Mouse (Mus musculus) MEL (cell line): ENCODE results near the gene Meis3. TPM values are rescaled to one million over a fixed set of nuclear protein-coding genes. Genes with fewer than 3 reads are reported as not detected.

ENCODE experiments used
- DNase-seq: peaks from one replicate; pipeline ENCODE4 v3.0.0; 2011; ENCODE audit warnings: low read depth, low spot score
- H3K27ac ChIP-seq: 2 replicates; pipeline ENCODE4 v1.5.1; 2012; ENCODE audit warnings: low read depth, mild to moderate bottlenecking, control low read depth, low read length, moderate library complexity; ENCODE audit not compliant: control insufficient read depth
- H3K27me3 ChIP-seq, 2 experiments: fragments of 150-350 bp in 1 of 2; sonication (generic) in 1 of 2; 2 replicates each; pipeline ENCODE4 v1.6.1; 2012; ENCODE audit warnings: low read length in 2 of 2, mild to moderate bottlenecking in 2 of 2, improper control_type of control experiment in 1 of 2, moderate library complexity in 1 of 2; ENCODE audit not compliant: insufficient read depth in 2 of 2, control insufficient read depth in 1 of 2
- H3K36me3 ChIP-seq, 2 experiments: 2 replicates each; pipeline ENCODE4 v1.6.1; 2012 to 2014; ENCODE audit warnings: low read length in 2 of 2, improper control_type of control experiment in 1 of 2, inconsistent platforms in 1 of 2, mild to moderate bottlenecking in 1 of 2; ENCODE audit not compliant: insufficient read depth in 2 of 2, control insufficient read depth in 1 of 2
- H3K4me1 ChIP-seq, 2 experiments: fragments of 150-350 bp in 1 of 2; sonication (generic) in 1 of 2; 2 replicates each; pipeline ENCODE4 v1.6.1; 2012; ENCODE audit warnings: low read length in 2 of 2, improper control_type of control experiment in 1 of 2, mild to moderate bottlenecking in 1 of 2; ENCODE audit not compliant: insufficient read depth in 2 of 2, control insufficient read depth in 1 of 2
- H3K4me3 ChIP-seq, 2 experiments: fragments of 150-350 bp in 1 of 2; sonication (generic) in 1 of 2; 2 replicates each; pipeline ENCODE4 v1.5.1; 2012; ENCODE audit warnings: low read depth in 2 of 2, low read length in 2 of 2, mild to moderate bottlenecking in 2 of 2, moderate library complexity in 2 of 2, control low read depth in 1 of 2, improper control_type of control experiment in 1 of 2; ENCODE audit not compliant: control insufficient read depth in 1 of 2, insufficient read depth in 1 of 2
- H3K79me2 ChIP-seq: 2 replicates; pipeline ENCODE4 v1.6.1; 2012; ENCODE audit warnings: mild to moderate bottlenecking, low read length, moderate library complexity; ENCODE audit not compliant: control insufficient read depth, poor library complexity, insufficient read depth
- H3K9ac ChIP-seq: 2 replicates; pipeline ENCODE4 v1.6.1; 2012; ENCODE audit warnings: low read depth, mild to moderate bottlenecking, control low read depth, low read length, moderate library complexity; ENCODE audit not compliant: control insufficient read depth, poor library complexity, severe bottlenecking
- H3K9me3 ChIP-seq: fragments of 150-350 bp; sonication (generic); replicated peaks from 2 replicates; pipeline ENCODE4 v1.6.1; 2012; ENCODE audit warnings: mild to moderate bottlenecking, low read length, improper control_type of control experiment, moderate library complexity; ENCODE audit not compliant: insufficient read depth
- CHD2 ChIP-seq: IDR thresholded peaks from 2 replicates; pipeline ENCODE4 v1.6.1; 2011; ENCODE audit warnings: low read length, improper control_type of control experiment
- CTCF ChIP-seq, 3 experiments: IDR thresholded peaks in 2 of 3; conservative IDR thresholded peaks in 1 of 3; 2 replicates each; pipeline ENCODE4 v1.5.1; 2011 to 2012; ENCODE audit warnings: low read length in 3 of 3, low read depth in 2 of 3, mild to moderate bottlenecking in 2 of 3, improper control_type of control experiment in 1 of 3, inconsistent platforms in 1 of 3, mixed read lengths in 1 of 3, moderate library complexity in 1 of 3; ENCODE audit not compliant: control insufficient read depth in 1 of 3, insufficient read depth in 1 of 3, poor library complexity in 1 of 3, severe bottlenecking in 1 of 3
- E2F4 ChIP-seq: IDR thresholded peaks from 2 replicates; pipeline ENCODE4 v1.6.1; 2011; ENCODE audit warnings: low read depth, low read length, improper control_type of control experiment, borderline replicate concordance
- ELF1 ChIP-seq: IDR thresholded peaks from 2 replicates; pipeline ENCODE4 v1.6.1; 2014; ENCODE audit warnings: low read depth, mild to moderate bottlenecking, inconsistent platforms, low read length, improper control_type of control experiment, moderate library complexity
- ETS1 ChIP-seq: IDR thresholded peaks from 2 replicates; pipeline ENCODE4 v1.6.1; 2012; ENCODE audit warnings: low read depth, mild to moderate bottlenecking, inconsistent platforms, low read length, improper control_type of control experiment, moderate library complexity
- GABPA ChIP-seq: IDR thresholded peaks from 2 replicates; pipeline ENCODE4 v1.6.1; 2012; ENCODE audit warnings: low read depth, mild to moderate bottlenecking, inconsistent platforms, low read length, improper control_type of control experiment, moderate library complexity
- GATA1 ChIP-seq: IDR thresholded peaks from 2 replicates; pipeline ENCODE4 v1.6.1; 2011; ENCODE audit warnings: low read depth, low read length, improper control_type of control experiment
- MEF2A ChIP-seq: IDR thresholded peaks from 2 replicates; pipeline ENCODE4 v1.6.1; 2014; ENCODE audit warnings: low read depth, mild to moderate bottlenecking, inconsistent platforms, low read length, improper control_type of control experiment; ENCODE audit not compliant: poor library complexity, insufficient replicate concordance, severe bottlenecking; ENCODE audit errors: extremely low read depth
- MXI1 ChIP-seq: IDR thresholded peaks from 2 replicates; pipeline ENCODE4 v1.6.1; 2011; ENCODE audit warnings: mild to moderate bottlenecking, low read depth, low read length, improper control_type of control experiment
- MYC ChIP-seq: IDR thresholded peaks from 2 replicates; pipeline ENCODE4 v1.6.1; 2011; ENCODE audit warnings: low read depth, mild to moderate bottlenecking, low read length, improper control_type of control experiment, moderate library complexity
- NELFE ChIP-seq: IDR thresholded peaks from 2 replicates; pipeline ENCODE4 v1.6.1; 2011; ENCODE audit warnings: low read depth, low read length, improper control_type of control experiment
- POLR2A ChIP-seq, 2 experiments: IDR thresholded peaks; 2 replicates each; pipeline ENCODE4 v1.6.1; 2011 to 2012; ENCODE audit warnings: low read length in 2 of 2, mild to moderate bottlenecking in 2 of 2, control low read depth in 1 of 2, improper control_type of control experiment in 1 of 2, low read depth in 1 of 2, moderate library complexity in 1 of 2; ENCODE audit not compliant: control insufficient read depth in 1 of 2, insufficient read depth in 1 of 2, poor library complexity in 1 of 2
- POLR2AphosphoS2 ChIP-seq: IDR thresholded peaks from 2 replicates; pipeline ENCODE4 v1.6.1; 2011; ENCODE audit warnings: low read length, improper control_type of control experiment
- RAD21 ChIP-seq: IDR thresholded peaks from 2 replicates; pipeline ENCODE4 v1.6.1; 2011; ENCODE audit warnings: mild to moderate bottlenecking, low read depth, low read length, improper control_type of control experiment
- RCOR1 ChIP-seq: IDR thresholded peaks from 2 replicates; pipeline ENCODE4 v1.6.1; 2012; ENCODE audit warnings: low read depth, mild to moderate bottlenecking, inconsistent platforms, low read length, improper control_type of control experiment
- SIN3A ChIP-seq: IDR thresholded peaks from 2 replicates; pipeline ENCODE4 v1.6.1; 2012; ENCODE audit warnings: low read length, improper control_type of control experiment, inconsistent platforms
- TBP ChIP-seq: IDR thresholded peaks from 2 replicates; pipeline ENCODE4 v1.8.0; 2011; ENCODE audit warnings: low read depth, low read length, improper control_type of control experiment
- TCF12 ChIP-seq: IDR thresholded peaks from 2 replicates; pipeline ENCODE4 v1.6.1; 2014; ENCODE audit warnings: low read depth, mild to moderate bottlenecking, inconsistent platforms, low read length, improper control_type of control experiment, moderate library complexity
- USF2 ChIP-seq, 2 experiments: IDR thresholded peaks; 2 replicates each; pipeline ENCODE4 v1.6.1; 2011 to 2012; ENCODE audit warnings: improper control_type of control experiment in 2 of 2, low read length in 2 of 2, borderline replicate concordance in 1 of 2, inconsistent platforms in 1 of 2, low read depth in 1 of 2, mild to moderate bottlenecking in 1 of 2; ENCODE audit not compliant: insufficient read depth in 1 of 2
- ZC3H11A ChIP-seq: IDR thresholded peaks from 2 replicates; pipeline ENCODE4 v1.6.1; 2012; ENCODE audit warnings: low read depth, mild to moderate bottlenecking, inconsistent platforms, low read length, improper control_type of control experiment
- ZMIZ1 ChIP-seq: IDR thresholded peaks from 2 replicates; pipeline ENCODE4 v1.6.1; 2012; ENCODE audit warnings: low read depth, mild to moderate bottlenecking, inconsistent platforms, low read length, improper control_type of control experiment, moderate library complexity
- polyA plus RNA-seq, 2 experiments: library from polyadenylated mRNA; stranded (reverse) in 1 of 2; unstranded in 1 of 2; fragments of >175 nt in 1 of 2; fragments of >200 nt in 1 of 2; gene quantifications; 2 replicates each; pipeline versions ENCODE4 v1.2.1 to v1.2.4; 2012; ENCODE audit warnings: low replicate concordance in 2 of 2, low read depth in 1 of 2; ENCODE audit not compliant: insufficient read length in 2 of 2, insufficient read depth in 1 of 2, missing spikeins in 1 of 2
- total RNA-seq: library from RNA; depleted of rRNA; stranded (reverse); fragments of 300-350 nt; gene quantifications from 2 replicates; pipeline ENCODE4 v1.2.3, GENCODE M21; 2012

The Meis3 gene
- total and polyA plus RNA-seq, 3 experiments = 4.8 to 14.9 TPM; not detected in 1

- Histone ChIP-seq H3K9ac (no peak overlapping the region), H3K9me3 (no peaks in the 10 kb centered on the region), H3K4me1 (no peaks in the 10 kb centered on the region), H3K4me3 (no peak overlapping the region), H3K27me3 (no peaks in the 10 kb centered on the region), H3K27ac (no peak overlapping the region), H3K36me3 (no peaks in the 10 kb centered on the region), H3K79me2 (no peaks in the 10 kb centered on the region)
- DNase-seq = no peak
- TF ChIP-seq MYC (no peak), CHD2 (no peak), MXI1 (no peak)
- TF ChIP-seq, all 39 proteins: peak for 0
Observed at GRCm38 (mm10) chr7:16193702-16194101, 18.8 kb downstream of the Meis3 start.

GRCm38 (mm10) chr7:16196616-16197015 is 21.7 kb downstream of the Meis3 start:
- no peak for DNase-seq
- no peak overlapping the region for H3K4me3 ChIP-seq
- H3K9me3 ChIP-seq = no peaks in the 10 kb centered on the region
- H3K79me2 ChIP-seq = no peaks in the 10 kb centered on the region
- H3K36me3 ChIP-seq = no peaks in the 10 kb centered on the region
- no peaks in the 10 kb centered on the region for H3K4me1 ChIP-seq
- no peak overlapping the region for H3K27ac ChIP-seq
- no peak overlapping the region for H3K9ac ChIP-seq
- H3K27me3 ChIP-seq = no peaks in the 10 kb centered on the region
- no peak for TF ChIP-seq TBP
- TF ChIP-seq USF2 (IDR thresholded peaks at IDR 0.05; ENCODE audit: borderline replicate concordance in 1 of 2, insufficient read depth in 1 of 2, low read depth in 1 of 2, low read length in 2 of 2) = no peak
- TF ChIP-seq NELFE = no peak
- TF ChIP-seq ZMIZ1 = no peak
- TF ChIP-seq ZC3H11A = no peak
- TF ChIP-seq ELF1 = no peak
- no peak for TF ChIP-seq MXI1
- TF ChIP-seq GATA1 = no peak
- no peak for TF ChIP-seq RCOR1
- no peak for TF ChIP-seq POLR2A (IDR thresholded peaks at IDR 0.05; ENCODE audit: control insufficient read depth in 1 of 2, insufficient read depth in 1 of 2, low read depth in 1 of 2, low read length in 2 of 2, poor library complexity in 1 of 2)
- TF ChIP-seq E2F4 = no peak
- no peak for TF ChIP-seq GABPA
- no peak for TF ChIP-seq ETS1
- TF ChIP-seq CTCF (IDR thresholded peaks at IDR 0.05 in 2 of 3, conservative IDR thresholded peaks at IDR 0.05 in 1 of 3; ENCODE audit: control insufficient read depth in 1 of 3, insufficient read depth in 1 of 3, low read depth in 2 of 3, low read length in 3 of 3, poor library complexity in 1 of 3, severe bottlenecking in 1 of 3) = no peak
- no peak for TF ChIP-seq SIN3A
- no peak for TF ChIP-seq POLR2AphosphoS2
- TF ChIP-seq RAD21 = no peak
- TF ChIP-seq TCF12 = no peak
- TF ChIP-seq MEF2A = no peak
